Mouse (Mus musculus): Measurements from ENCODE around the gene Ppp2r5c. TPM values are rescaled to one million over a fixed set of nuclear protein-coding genes. Genes with fewer than 3 reads are reported as not detected.

Ppp2r5c gene
- polyA plus RNA-seq, 1 experiment from 2014 or later = 133 TPM

GRCm38 (mm10) chr12:110418735-110419350 lies 28.1 kb upstream of the Ppp2r5c start:
- H3K9me3 ChIP-seq (ENCODE audit: control insufficient read depth, low read length) = no peaks in the 10 kb centered on the region
- ATAC-seq = peak; percentile 31
- WGBS = 31% methylated on average over 7 of the region's 8 CpGs
- peaks cover 9% of the 10 kb centered on the region; the same call in 1 of the 2 replicates for H3K4me1 ChIP-seq (ENCODE audit: control insufficient read depth, insufficient read depth, low read length)
- no peaks in the 10 kb centered on the region for H3K27me3 ChIP-seq (replicated peaks; ENCODE audit: control insufficient read depth, insufficient read depth, low read length)
- H3K4me3 ChIP-seq (ENCODE audit: low read length) = no peak overlapping the region
- no peaks in the 10 kb centered on the region for H3K36me3 ChIP-seq (ENCODE audit: control insufficient read depth, insufficient read depth, low read length)
- H3K9ac ChIP-seq (ENCODE audit: low read depth, low read length) = no peak overlapping the region
- H3K4me2 ChIP-seq (ENCODE audit: low read depth, low read length) = no peak overlapping the region
- H3K27ac ChIP-seq (ENCODE audit: low read length) = 0 out of 2 replicates have a peak overlapping the region, but pooled peaks have one; percentile 50

- peak; percentile 24; the same call in 1 of the 2 replicates for ATAC-seq
- peak overlapping the region; percentile 37; the same call in 1 of the 2 replicates for H3K27ac ChIP-seq (ENCODE audit: low read length)
- 0 out of 2 replicates have a peak overlapping the region, but pooled peaks have one; percentile 29 for H3K9ac ChIP-seq (ENCODE audit: low read depth, low read length)
- no peak overlapping the region for H3K4me3 ChIP-seq (ENCODE audit: low read length)
- 43% methylated on average over 2 of the region's 2 CpGs for WGBS
- no peaks in the 10 kb centered on the region for H3K36me3 ChIP-seq (ENCODE audit: control insufficient read depth, insufficient read depth, low read length)
- H3K27me3 ChIP-seq (replicated peaks; ENCODE audit: control insufficient read depth, insufficient read depth, low read length) = no peaks in the 10 kb centered on the region
- H3K4me2 ChIP-seq (ENCODE audit: low read depth, low read length) = no peak overlapping the region
- peaks cover 9% of the 10 kb centered on the region; the same call in 1 of the 2 replicates for H3K4me1 ChIP-seq (ENCODE audit: control insufficient read depth, insufficient read depth, low read length)
- H3K9me3 ChIP-seq (ENCODE audit: control insufficient read depth, low read length) = no peaks in the 10 kb centered on the region
Measured at GRCm38 (mm10) chr12:110419879-110420278, 27.0 kb upstream of the Ppp2r5c start.

GRCm38 (mm10) chr12:110421361-110421760 lies 25.6 kb upstream of the Ppp2r5c start:
- Histone ChIP-seq H3K9ac (ENCODE audit: low read depth, low read length) (no peak overlapping the region), H3K4me1 (ENCODE audit: control insufficient read depth, insufficient read depth, low read length) (peaks cover 9% of the 10 kb centered on the region; the same call in 1 of the 2 replicates), H3K27ac (ENCODE audit: low read length) (no peak overlapping the region), H3K4me2 (ENCODE audit: low read depth, low read length) (no peak overlapping the region), H3K36me3 (ENCODE audit: control insufficient read depth, insufficient read depth, low read length) (no peaks in the 10 kb centered on the region), H3K9me3 (ENCODE audit: control insufficient read depth, low read length) (no peaks in the 10 kb centered on the region), H3K4me3 (ENCODE audit: low read length) (no peak overlapping the region), H3K27me3 (replicated peaks; ENCODE audit: control insufficient read depth, insufficient read depth, low read length) (no peaks in the 10 kb centered on the region)
- ATAC-seq = no peak
- 57% methylated on average over 2 of the region's 3 CpGs for WGBS

GRCm38 (mm10) chr12:110424008-110424704 lies 22.8 kb upstream of the Ppp2r5c start:
- H3K9me3 ChIP-seq (ENCODE audit: control insufficient read depth, low read length) = no peaks in the 10 kb centered on the region
- H3K27me3 ChIP-seq (replicated peaks; ENCODE audit: control insufficient read depth, insufficient read depth, low read length) = no peaks in the 10 kb centered on the region
- 77% methylated on average over 5 of the region's 5 CpGs for WGBS
- peak; percentile 83 for ATAC-seq
- 0 out of 2 replicates have a peak, but pooled peaks cover 2% of the 10 kb centered on the region for H3K4me1 ChIP-seq (ENCODE audit: control insufficient read depth, insufficient read depth, low read length)
- no peak overlapping the region for H3K9ac ChIP-seq (ENCODE audit: low read depth, low read length)
- no peak overlapping the region for H3K4me3 ChIP-seq (ENCODE audit: low read length)
- no peaks in the 10 kb centered on the region for H3K36me3 ChIP-seq (ENCODE audit: control insufficient read depth, insufficient read depth, low read length)
- H3K4me2 ChIP-seq (ENCODE audit: low read depth, low read length) = no peak overlapping the region
- H3K27ac ChIP-seq (ENCODE audit: low read length) = peak overlapping the region; percentile 90

DNA sequence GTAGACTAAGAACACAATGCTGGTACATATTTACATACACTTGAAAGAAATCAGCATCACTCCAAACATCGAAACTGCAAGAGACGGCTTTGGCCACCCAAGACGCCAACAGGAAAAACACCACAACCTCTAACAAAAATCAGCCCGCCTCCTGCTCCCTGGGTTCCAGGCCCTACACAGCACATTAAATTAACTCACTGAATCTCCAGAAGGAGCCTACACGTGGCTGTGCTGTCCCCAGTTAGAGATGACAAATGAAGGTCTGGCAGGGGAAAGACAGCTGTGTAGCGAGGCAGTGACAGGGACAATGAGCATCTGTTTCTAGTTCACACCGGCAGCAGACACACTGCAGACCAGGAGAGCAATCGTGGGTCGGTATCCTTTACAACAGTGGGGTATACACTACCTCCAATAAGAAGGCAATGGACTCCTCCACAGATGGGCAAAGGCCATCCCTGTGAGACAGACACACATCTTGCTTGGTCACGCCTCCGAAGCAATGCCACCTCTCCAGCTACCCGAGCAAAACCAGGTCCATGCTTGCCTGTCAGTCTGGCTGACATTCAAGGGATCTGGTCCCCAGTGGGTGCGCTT lies 20.4 kb upstream of the Ppp2r5c start:
- H3K9me3 ChIP-seq (ENCODE audit: control insufficient read depth, low read length) = no peaks in the 10 kb centered on the region
- H3K36me3 ChIP-seq (ENCODE audit: control insufficient read depth, insufficient read depth, low read length) = no peaks in the 10 kb centered on the region
- no peak for ATAC-seq
- H3K4me3 ChIP-seq (ENCODE audit: low read length) = no peak overlapping the region
- 70% methylated on average over 13 of the region's 13 CpGs for WGBS
- no peak overlapping the region for H3K9ac ChIP-seq (ENCODE audit: low read depth, low read length)
- H3K4me2 ChIP-seq (ENCODE audit: low read depth, low read length) = no peak overlapping the region
- no peaks in the 10 kb centered on the region for H3K27me3 ChIP-seq (replicated peaks; ENCODE audit: control insufficient read depth, insufficient read depth, low read length)
- H3K4me1 ChIP-seq (ENCODE audit: control insufficient read depth, insufficient read depth, low read length) = no peaks in the 10 kb centered on the region
- H3K27ac ChIP-seq (ENCODE audit: low read length) = no peak overlapping the region

- no peak overlapping the region for H3K27ac ChIP-seq (ENCODE audit: low read length)
- no peak overlapping the region for H3K9ac ChIP-seq (ENCODE audit: low read depth, low read length)
- no peaks in the 10 kb centered on the region for H3K4me1 ChIP-seq (ENCODE audit: control insufficient read depth, insufficient read depth, low read length)
- H3K9me3 ChIP-seq (ENCODE audit: control insufficient read depth, low read length) = no peaks in the 10 kb centered on the region
- H3K4me3 ChIP-seq (ENCODE audit: low read length) = no peak overlapping the region
- H3K4me2 ChIP-seq (ENCODE audit: low read depth, low read length) = no peak overlapping the region
- WGBS = 62% methylated on average over 12 of the region's 12 CpGs
- ATAC-seq = peak; percentile 21; the same call in 1 of the 2 replicates
- H3K36me3 ChIP-seq (ENCODE audit: control insufficient read depth, insufficient read depth, low read length) = no peaks in the 10 kb centered on the region
- no peaks in the 10 kb centered on the region for H3K27me3 ChIP-seq (replicated peaks; ENCODE audit: control insufficient read depth, insufficient read depth, low read length)
Measured at GRCm38 (mm10) chr12:110429340-110429973, 17.5 kb upstream of the Ppp2r5c start.

DNA sequence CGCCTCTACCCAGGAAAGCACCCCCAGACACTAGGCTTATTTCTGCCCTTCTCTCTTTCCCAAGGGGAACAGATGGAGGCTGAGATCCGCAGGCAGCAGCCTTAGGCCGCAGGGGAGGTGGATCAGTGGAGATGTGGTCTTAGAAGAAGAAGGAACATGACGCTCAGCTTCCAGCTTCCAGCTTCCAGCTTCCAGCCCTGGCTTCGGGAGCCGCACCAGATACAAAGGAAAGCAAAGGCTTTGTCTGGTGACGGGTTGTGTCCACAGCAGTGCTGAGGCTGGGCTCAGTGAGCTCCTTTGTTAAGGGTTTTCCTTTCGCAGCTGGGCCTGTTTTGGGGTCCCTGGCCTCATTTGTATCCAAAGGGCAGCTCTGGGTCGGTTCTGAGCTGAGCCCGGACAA lies 16.9 kb upstream of the Ppp2r5c start:
- Histone ChIP-seq H3K4me2 (ENCODE audit: low read depth, low read length) (no peak overlapping the region), H3K36me3 (ENCODE audit: control insufficient read depth, insufficient read depth, low read length) (no peaks in the 10 kb centered on the region), H3K9me3 (ENCODE audit: control insufficient read depth, low read length) (no peaks in the 10 kb centered on the region), H3K4me1 (ENCODE audit: control insufficient read depth, insufficient read depth, low read length) (no peaks in the 10 kb centered on the region), H3K4me3 (ENCODE audit: low read length) (no peak overlapping the region), H3K9ac (ENCODE audit: low read depth, low read length) (no peak overlapping the region), H3K27me3 (replicated peaks; ENCODE audit: control insufficient read depth, insufficient read depth, low read length) (no peaks in the 10 kb centered on the region), H3K27ac (ENCODE audit: low read length) (no peak overlapping the region)
- 79% methylated on average over 10 of the region's 10 CpGs for WGBS
- no peak for ATAC-seq

- ATAC-seq = no peak
- no peaks in the 10 kb centered on the region for H3K36me3 ChIP-seq (ENCODE audit: control insufficient read depth, insufficient read depth, low read length)
- no peaks in the 10 kb centered on the region for H3K9me3 ChIP-seq (ENCODE audit: control insufficient read depth, low read length)
- H3K4me1 ChIP-seq (ENCODE audit: control insufficient read depth, insufficient read depth, low read length) = peaks cover 4% of the 10 kb centered on the region; the same call in 1 of the 2 replicates
- H3K27me3 ChIP-seq (replicated peaks; ENCODE audit: control insufficient read depth, insufficient read depth, low read length) = no peaks in the 10 kb centered on the region
- WGBS = 62% methylated on average over 7 of the region's 7 CpGs
- H3K27ac ChIP-seq (ENCODE audit: low read length) = no peak overlapping the region
- H3K4me2 ChIP-seq (ENCODE audit: low read depth, low read length) = no peak overlapping the region
- no peak overlapping the region for H3K9ac ChIP-seq (ENCODE audit: low read depth, low read length)
- H3K4me3 ChIP-seq (ENCODE audit: low read length) = no peak overlapping the region
Measured at GRCm38 (mm10) chr12:110431805-110432204, 15.1 kb upstream of the Ppp2r5c start.

Data from intestine, embryonic 16.5 days (tissue).